Mouse (Mus musculus): ENCODE measurements around the gene Itprid1.
A peak's percentile ranks its signal among the peaks of the same experiment; 100 is the strongest.

- TF ChIP-seq CTCF (IDR thresholded peaks at IDR 0.05; ENCODE audit: low read depth) (peak; percentile 47), EP300 (IDR thresholded peaks at IDR 0.05; ENCODE audit: low read depth) (no peak)
Observed at GRCm38 (mm10) chr6:56025533-56025932, 188.8 kb downstream of the Itprid1 start.
